Mouse (Mus musculus): ENCODE measurements around the gene Prss22. TPM values are rescaled to one million over a fixed set of nuclear protein-coding genes. Genes with fewer than 3 reads are reported as not detected.

The Prss22 gene
- polyA plus RNA-seq (2011; ENCODE audit: insufficient read length, low read depth, missing spikeins) = 0.62 TPM in 1 of 2 replicates, not detected in the other

DNA sequence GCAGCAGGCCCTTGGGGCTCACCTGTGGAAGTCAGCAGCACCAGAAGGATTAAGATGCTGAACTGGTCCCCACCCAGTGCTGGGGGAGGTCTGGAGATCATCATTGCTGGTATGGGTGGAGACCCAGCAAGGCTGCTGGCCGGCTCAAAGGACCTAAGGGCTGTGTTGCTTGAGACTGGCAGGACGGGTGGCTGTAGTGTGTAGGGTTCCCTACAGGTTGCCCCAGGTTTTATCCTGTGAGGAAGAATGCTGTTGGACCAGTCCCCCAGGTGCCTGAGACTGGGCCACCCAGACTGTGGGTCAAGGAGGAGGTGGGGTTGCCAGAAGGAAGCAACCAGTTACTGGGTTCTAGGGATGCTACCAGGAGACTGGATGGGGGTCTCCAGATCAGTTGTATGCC lies at the start of gene Prss22:
Prss22 (minus strand) TSS at position 200 of the 400 bp plus-strand sequence.
- no peak for TF ChIP-seq CTCF (IDR thresholded peaks at IDR 0.05; ENCODE audit: borderline replicate concordance, insufficient read depth, low read length)
- no peak for TF ChIP-seq POLR2A (IDR thresholded peaks at IDR 0.05; ENCODE audit: low read depth, low read length)
- H3K27ac ChIP-seq (ENCODE audit: insufficient read depth, low read length) = peak within 1 kb of the TSS; percentile 12; the same call in 1 of the 2 replicates
- H3K4me1 ChIP-seq (ENCODE audit: control insufficient read depth, insufficient read depth, low read length) = peaks cover 26% of the 10 kb centered on the region

GRCm38 (mm10) chr17:24046026-24046425 lies 48.1 kb upstream of the Prss22 start:
- TF ChIP-seq POLR2A (IDR thresholded peaks at IDR 0.05; ENCODE audit: low read depth, low read length) (no peak), CTCF (IDR thresholded peaks at IDR 0.05; ENCODE audit: borderline replicate concordance, insufficient read depth, low read length) (no peak)
- Histone ChIP-seq H3K4me1 (ENCODE audit: control insufficient read depth, insufficient read depth, low read length) (no peaks in the 10 kb centered on the region), H3K27ac (ENCODE audit: insufficient read depth, low read length) (no peak overlapping the region), H3K4me3 (ENCODE audit: insufficient read depth, low read length) (no peak overlapping the region)

More for the DNA sequence above, at the start of gene Prss22:
- H3K4me3 ChIP-seq (ENCODE audit: insufficient read depth, low read length) = no peak within 1 kb of the TSS

DNA sequence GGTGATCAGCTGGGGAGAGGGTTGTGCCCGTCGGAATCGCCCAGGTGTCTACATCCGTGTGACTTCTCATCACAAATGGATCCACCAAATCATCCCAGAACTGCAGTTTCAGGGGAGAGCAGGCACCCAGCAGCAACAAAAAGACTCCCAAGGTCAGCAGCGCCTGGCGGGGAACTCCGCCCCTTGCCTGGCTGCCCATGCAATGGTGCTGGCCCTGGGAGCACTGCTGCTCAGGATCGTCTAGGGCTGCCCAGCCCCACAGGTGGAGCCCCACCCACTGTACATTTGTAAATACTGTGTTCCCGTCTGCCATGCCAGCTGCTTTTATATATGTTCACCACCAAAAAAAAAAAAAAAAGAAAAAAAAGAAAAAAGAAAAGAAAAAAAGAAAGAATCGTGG lies 47.7 kb upstream of the Prss22 start:
- TF ChIP-seq POLR2A (IDR thresholded peaks at IDR 0.05; ENCODE audit: low read depth, low read length) (no peak), CTCF (IDR thresholded peaks at IDR 0.05; ENCODE audit: borderline replicate concordance, insufficient read depth, low read length) (no peak)
- H3K4me1 ChIP-seq (ENCODE audit: control insufficient read depth, insufficient read depth, low read length) = no peaks in the 10 kb centered on the region
- H3K4me3 ChIP-seq (ENCODE audit: insufficient read depth, low read length) = no peak overlapping the region
- no peak overlapping the region for H3K27ac ChIP-seq (ENCODE audit: insufficient read depth, low read length)

- Histone ChIP-seq H3K4me3 (ENCODE audit: insufficient read depth, low read length) (no peak overlapping the region), H3K4me1 (ENCODE audit: control insufficient read depth, insufficient read depth, low read length) (no peaks in the 10 kb centered on the region), H3K27ac (ENCODE audit: insufficient read depth, low read length) (no peak overlapping the region)
- TF ChIP-seq CTCF (IDR thresholded peaks at IDR 0.05; ENCODE audit: borderline replicate concordance, insufficient read depth, low read length) = no peak
- TF ChIP-seq POLR2A (IDR thresholded peaks at IDR 0.05; ENCODE audit: low read depth, low read length) = no peak
These were observed 46.6 kb upstream of the Prss22 start for GRCm38 (mm10) chr17:24044482-24044881.

GRCm38 (mm10) chr17:24037844-24038243 lies 39.9 kb upstream of the Prss22 start, which contains the start of gene Prss27:
Gene Prss27 (plus strand): TSS chr17:24038144.
- no peak within 1 kb of the TSS for H3K4me3 ChIP-seq (ENCODE audit: insufficient read depth, low read length)
- H3K27ac ChIP-seq (ENCODE audit: insufficient read depth, low read length) = no peak within 1 kb of the TSS
- TF ChIP-seq CTCF (IDR thresholded peaks at IDR 0.05; ENCODE audit: borderline replicate concordance, insufficient read depth, low read length) = no peak
- no peak for TF ChIP-seq POLR2A (IDR thresholded peaks at IDR 0.05; ENCODE audit: low read depth, low read length)
- peaks cover 7% of the 10 kb centered on the region for H3K4me1 ChIP-seq (ENCODE audit: control insufficient read depth, insufficient read depth, low read length)

GRCm38 (mm10) chr17:24037360-24037759 lies 39.5 kb upstream of the Prss22 start:
- Histone ChIP-seq H3K4me3 (ENCODE audit: insufficient read depth, low read length) (no peak overlapping the region), H3K27ac (ENCODE audit: insufficient read depth, low read length) (no peak overlapping the region), H3K4me1 (ENCODE audit: control insufficient read depth, insufficient read depth, low read length) (peaks cover 7% of the 10 kb centered on the region)
- TF ChIP-seq CTCF (IDR thresholded peaks at IDR 0.05; ENCODE audit: borderline replicate concordance, insufficient read depth, low read length) (no peak), POLR2A (IDR thresholded peaks at IDR 0.05; ENCODE audit: low read depth, low read length) (no peak)

DNA sequence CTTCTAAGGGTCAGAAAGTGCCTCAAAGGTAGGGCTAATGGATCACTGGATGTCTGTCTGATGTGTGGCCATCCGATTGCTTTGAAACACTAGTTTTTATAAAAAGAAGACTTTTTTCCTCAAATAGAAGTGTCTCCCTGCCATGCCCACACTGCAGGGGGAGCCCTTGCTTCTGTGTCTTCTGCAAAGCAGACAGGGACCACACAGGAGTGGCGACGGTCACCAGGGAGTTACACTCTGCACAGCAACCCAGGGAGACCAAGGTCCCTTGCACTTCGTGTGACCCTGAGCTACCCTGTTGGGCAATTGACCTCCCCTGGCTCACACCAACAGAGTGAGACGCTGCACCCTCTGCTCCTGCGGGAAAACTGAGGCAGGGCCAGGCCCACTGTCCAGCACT lies 39.1 kb upstream of the Prss22 start:
- no peak overlapping the region for H3K4me3 ChIP-seq (ENCODE audit: insufficient read depth, low read length)
- H3K27ac ChIP-seq (ENCODE audit: insufficient read depth, low read length) = no peak overlapping the region
- peaks cover 7% of the 10 kb centered on the region for H3K4me1 ChIP-seq (ENCODE audit: control insufficient read depth, insufficient read depth, low read length)
- TF ChIP-seq POLR2A (IDR thresholded peaks at IDR 0.05; ENCODE audit: low read depth, low read length) (no peak), CTCF (IDR thresholded peaks at IDR 0.05; ENCODE audit: borderline replicate concordance, insufficient read depth, low read length) (peak; percentile 24; the same call in 1 of the 2 replicates)

DNA sequence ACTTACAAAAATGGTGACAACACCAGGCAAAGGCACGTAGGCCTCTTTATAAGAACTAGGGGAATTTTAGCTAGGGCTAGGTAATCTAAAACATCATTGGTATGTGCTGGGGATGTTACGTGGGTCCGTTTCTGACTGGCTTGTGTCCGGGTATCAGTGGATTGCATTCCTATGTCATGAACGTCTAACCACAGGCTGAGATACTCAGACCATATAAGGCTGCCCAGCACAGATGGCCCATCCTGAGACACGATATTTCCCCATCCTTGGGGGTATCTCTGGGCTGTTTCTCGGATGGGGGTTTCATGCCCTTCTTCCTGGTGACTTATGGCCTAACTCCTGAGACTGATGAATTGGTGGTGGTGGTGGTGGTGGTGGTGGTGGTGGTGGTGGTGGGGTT lies 37.2 kb upstream of the Prss22 start:
- Histone ChIP-seq H3K4me3 (ENCODE audit: insufficient read depth, low read length) (no peak overlapping the region), H3K4me1 (ENCODE audit: control insufficient read depth, insufficient read depth, low read length) (peaks cover 7% of the 10 kb centered on the region), H3K27ac (ENCODE audit: insufficient read depth, low read length) (peak overlapping the region; percentile 99)
- TF ChIP-seq POLR2A (IDR thresholded peaks at IDR 0.05; ENCODE audit: low read depth, low read length) (no peak; the same call in 1 of the 2 replicates), CTCF (IDR thresholded peaks at IDR 0.05; ENCODE audit: borderline replicate concordance, insufficient read depth, low read length) (no peak)

DNA sequence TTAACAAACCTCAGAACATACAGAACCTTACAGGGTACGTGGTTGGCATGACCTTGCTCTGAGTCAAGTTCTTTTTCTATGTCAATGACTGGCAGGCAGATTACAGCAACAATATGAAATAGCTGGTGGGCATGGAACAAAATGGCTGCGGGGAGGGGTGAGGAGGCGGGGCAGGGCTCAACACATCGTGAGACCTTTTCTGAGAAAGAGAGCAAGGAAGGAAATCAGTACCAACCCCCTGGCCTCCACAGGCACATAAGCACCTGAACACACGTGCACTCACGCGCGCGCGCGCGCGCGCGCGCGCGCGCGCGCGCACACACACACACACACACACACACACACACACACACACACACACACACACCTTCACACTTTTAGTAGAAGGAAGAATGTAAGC lies 32.7 kb upstream of the Prss22 start:
- no peak overlapping the region for H3K4me3 ChIP-seq (ENCODE audit: insufficient read depth, low read length)
- no peak for TF ChIP-seq CTCF (IDR thresholded peaks at IDR 0.05; ENCODE audit: borderline replicate concordance, insufficient read depth, low read length)
- no peak for TF ChIP-seq POLR2A (IDR thresholded peaks at IDR 0.05; ENCODE audit: low read depth, low read length)
- H3K27ac ChIP-seq (ENCODE audit: insufficient read depth, low read length) = no peak overlapping the region
- H3K4me1 ChIP-seq (ENCODE audit: control insufficient read depth, insufficient read depth, low read length) = peaks cover 7% of the 10 kb centered on the region

- Histone ChIP-seq H3K4me3 (ENCODE audit: insufficient read depth, low read length) (no peak overlapping the region), H3K4me1 (ENCODE audit: control insufficient read depth, insufficient read depth, low read length) (peaks cover 2% of the 10 kb centered on the region; the same call in 1 of the 2 replicates), H3K27ac (ENCODE audit: insufficient read depth, low read length) (no peak overlapping the region)
- no peak for TF ChIP-seq CTCF (IDR thresholded peaks at IDR 0.05; ENCODE audit: borderline replicate concordance, insufficient read depth, low read length)
- TF ChIP-seq POLR2A (IDR thresholded peaks at IDR 0.05; ENCODE audit: low read depth, low read length) = no peak
These were observed 31.6 kb upstream of the Prss22 start for GRCm38 (mm10) chr17:24029477-24029876.
